Mouse (Mus musculus) kidney, postnatal 14 days (tissue): ENCODE measurements at regions not wholly inside any gene's neighbourhood (a gene's known extent, or its start where the extent isn't known, plus 50 kb on each side); places are given as distances from the start of the nearest gene placed in this dataset.

Experiments
- DNase-seq: peaks from one replicate; pipeline ENCODE4 v3.0.0; 2022; ENCODE audit warnings: mixed read lengths

DNA sequence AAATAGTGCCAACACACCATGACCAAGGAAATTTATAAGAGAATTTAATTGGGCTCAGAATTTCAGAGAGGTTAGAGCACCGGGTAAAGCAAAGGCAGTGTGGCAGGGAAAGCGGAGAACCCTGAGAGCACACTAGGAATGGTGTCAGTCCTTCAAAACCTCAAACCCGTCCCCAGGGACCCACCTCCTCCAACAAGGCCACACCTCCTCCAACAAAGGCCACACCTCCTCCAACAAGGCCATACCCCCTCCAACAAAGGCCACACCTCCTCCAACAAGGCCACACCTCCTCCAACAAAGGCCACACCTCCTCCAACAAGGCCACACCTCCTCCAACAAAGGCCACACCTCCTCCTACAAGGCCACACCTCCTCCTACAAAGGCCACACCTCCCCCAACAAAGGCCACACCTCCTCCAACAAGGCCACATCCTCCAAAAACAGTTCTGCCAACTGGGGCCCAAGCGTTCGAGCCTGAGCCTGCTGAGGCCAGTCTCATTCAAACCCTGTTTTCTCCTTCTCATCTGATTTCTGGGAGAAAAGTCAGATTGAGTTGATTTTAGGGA lies 109.8 kb upstream of the Zfp217 start:
- DNase-seq: no peak

DNA sequence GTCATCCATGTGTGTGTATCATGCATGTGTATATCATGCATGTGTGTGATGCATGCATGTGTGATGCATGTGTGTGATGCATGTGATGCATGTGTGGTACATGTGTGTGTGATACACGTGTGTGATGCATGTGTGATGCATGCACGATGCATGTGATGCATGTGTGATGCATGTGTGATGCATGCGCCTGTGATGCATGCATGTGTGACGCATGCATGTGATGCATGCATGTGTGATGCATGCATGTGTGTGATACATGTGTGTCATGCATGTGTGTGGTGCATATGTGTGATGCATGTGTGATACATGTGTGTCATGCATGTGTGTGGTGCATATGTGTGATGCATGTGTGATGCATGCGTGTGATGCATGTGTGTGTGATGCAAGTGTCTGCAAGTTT lies 108.1 kb upstream of the Zfp217 start:
- no peak for DNase-seq

DNA sequence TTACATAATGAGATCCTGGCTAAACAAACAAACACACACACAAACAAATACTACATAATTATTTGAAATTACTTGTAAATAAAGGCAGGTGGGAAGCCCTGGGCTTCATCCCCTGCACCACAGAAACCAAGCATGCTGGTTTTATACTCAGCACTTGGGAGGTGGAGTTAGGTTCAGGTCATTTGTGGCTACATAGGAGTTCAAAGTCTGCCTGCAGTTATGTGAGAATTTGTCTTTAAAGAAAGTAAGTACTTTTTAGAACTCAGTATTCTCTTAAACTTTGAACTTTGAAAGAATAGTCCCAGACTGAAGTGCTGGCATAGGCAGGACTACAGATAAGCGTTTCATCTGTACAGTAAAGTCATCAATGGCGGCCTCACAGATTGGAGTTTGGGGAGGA lies 107.6 kb upstream of the Zfp217 start:
- DNase-seq: no peak

DNA sequence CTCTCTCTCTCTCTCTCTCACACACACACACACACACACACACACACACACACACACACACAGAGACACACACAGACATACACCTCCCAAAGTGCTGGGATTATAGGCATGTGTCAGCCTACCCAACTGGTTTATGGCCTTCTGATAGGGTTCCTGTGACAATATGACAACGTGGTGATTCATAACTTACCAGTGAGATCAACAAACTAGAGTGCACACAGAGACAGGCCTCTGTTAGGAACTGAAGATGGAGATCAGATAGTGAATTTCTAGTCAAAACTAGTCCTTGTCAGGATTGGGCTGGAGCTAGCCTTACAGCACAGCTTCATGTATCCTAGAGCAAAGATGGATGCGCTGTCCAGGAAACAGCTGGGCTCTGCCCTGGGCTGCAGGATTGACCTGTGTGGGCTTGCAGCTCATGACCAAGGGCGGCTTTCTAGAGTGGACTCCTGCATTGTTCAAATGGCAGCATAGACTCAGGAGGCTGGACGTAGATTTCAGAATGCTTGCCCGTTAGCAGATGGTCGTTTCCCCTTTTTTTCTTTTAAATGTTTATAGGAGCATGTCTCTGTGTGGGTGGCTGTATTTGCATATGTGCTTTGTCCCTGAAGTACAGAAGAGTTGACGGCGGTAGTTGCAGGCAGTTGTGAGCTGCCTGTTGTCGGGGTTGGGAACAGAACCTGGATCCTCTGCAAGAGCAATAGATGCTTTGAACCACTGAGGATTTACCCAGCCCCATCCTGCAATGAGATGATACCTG lies 106.0 kb upstream of the Zfp217 start:
- peak; percentile 28 for DNase-seq

DNA sequence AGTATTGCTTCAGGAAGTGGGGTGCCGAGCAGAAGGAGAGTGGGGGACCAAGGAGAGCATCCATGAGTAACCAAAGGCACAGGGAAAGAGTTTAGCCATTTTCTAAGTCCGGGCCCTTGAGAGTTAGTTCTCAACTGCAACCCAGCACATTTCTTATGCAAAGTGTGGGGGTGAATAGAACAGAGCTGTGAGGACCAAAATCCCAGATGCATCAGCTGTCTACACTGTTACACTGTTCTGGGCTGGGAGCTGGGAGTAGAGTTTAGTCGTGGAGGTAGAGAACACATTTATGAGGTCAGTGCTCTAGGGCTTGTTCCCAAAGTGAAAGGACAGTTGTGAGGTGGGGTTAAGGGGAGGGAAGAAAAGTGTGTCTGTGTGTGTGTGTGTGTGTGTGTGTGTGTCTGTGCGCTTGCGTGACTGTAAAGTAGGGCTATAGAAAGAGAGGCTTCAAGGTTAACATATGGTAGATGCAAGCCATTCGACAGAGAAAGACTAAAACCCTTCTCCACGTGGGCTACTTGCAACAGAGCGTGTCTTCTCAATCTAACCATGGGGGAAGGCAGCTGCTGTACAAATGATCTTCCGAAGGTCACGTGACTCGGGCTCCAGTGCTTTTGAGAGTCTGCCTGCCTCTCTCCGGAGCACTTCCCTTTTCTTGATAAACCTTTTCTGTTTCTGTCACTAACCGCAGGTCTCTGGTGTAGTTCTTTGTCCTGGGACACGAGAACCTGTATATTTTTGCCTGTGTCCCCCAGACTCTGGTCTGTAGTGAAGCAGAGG lies 104.5 kb upstream of the Zfp217 start:
- peak; percentile 26 for DNase-seq

DNA sequence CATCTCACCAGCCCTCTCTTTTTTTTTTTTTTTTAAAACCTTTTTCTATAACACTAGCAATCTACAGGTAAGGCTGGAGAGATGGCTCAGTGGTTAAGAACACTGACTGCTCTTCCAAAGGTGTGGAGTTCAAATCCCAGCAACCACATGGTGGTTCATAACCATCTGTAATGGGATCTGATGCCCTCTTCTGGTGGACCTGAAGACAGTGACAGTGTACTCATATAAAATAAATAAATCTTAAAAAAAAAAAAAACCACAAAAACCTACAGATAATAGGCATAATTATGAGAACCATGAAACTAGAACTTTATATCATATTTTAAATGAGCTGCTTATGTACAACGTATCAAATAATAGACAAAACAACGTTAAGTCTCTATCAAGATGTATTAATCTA lies 102.8 kb upstream of the Zfp217 start:
- no peak for DNase-seq

DNA sequence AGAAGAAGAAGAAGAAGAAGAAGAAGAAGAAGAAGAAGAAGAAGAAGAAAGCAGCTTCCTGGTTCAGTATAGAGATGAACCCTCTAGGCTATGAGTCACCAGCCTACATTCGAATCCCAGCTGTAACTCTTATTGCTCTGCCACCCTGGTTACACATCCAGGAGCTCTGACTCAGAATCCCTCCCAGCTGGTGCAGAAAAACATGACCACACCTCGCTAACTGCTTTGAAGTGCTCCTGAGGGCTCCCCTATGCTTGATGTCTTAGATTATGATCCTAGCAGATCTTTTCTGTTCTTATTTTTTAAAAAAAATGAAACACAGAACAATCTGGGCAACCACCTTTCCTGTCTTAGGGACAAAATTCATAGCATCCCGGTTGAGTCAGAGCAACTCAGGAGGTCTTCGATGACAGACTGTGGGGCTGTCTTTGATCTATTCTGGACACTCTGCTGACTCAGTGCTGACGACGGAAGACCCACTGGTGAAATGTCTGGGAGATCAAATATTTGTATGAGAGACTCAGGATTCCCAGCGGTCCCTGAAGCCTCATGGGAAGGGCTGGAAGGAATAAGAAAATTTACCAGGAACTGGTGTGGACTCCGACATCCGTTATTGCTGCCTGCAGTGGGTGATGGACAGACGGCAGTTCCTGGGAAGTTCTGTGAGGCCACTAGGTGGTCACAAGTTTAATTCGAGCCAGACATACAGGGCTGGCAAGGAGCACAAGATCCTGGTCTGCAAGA lies 100.0 kb upstream of the Zfp217 start:
- no peak for DNase-seq

DNA sequence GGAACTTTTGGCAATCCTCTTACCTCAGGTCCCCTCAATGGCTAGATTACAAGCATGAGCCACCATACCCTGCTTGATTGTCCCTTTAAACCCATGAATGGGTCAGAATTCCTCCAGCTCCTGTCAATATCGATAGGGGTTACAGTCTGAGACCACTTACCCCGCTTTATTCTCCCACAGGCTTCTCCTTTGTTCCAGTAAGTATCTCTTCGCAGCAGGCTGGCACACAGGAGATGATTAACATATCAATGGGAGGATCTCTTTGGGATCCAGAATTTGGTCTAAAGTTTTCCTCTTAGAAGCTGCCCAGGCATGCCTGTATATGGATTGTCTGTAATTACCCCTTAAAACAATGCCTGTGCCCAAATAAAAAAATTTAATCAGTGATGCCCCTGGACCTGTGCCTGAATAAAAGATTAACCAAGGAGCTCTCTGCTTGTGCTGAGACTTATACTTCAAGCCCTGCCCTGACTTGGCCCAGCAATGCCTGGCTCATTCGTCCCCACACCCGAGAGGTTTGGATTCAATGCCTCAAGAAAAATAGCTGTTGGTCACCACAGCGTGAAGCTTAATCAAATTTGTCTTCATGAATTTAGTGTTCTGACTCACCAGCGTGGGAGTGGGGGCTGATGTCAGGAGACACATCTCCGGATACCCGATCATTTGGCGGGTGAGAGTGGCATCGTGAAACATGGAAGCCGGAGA lies 97.9 kb upstream of the Zfp217 start:
- no peak for DNase-seq

DNA sequence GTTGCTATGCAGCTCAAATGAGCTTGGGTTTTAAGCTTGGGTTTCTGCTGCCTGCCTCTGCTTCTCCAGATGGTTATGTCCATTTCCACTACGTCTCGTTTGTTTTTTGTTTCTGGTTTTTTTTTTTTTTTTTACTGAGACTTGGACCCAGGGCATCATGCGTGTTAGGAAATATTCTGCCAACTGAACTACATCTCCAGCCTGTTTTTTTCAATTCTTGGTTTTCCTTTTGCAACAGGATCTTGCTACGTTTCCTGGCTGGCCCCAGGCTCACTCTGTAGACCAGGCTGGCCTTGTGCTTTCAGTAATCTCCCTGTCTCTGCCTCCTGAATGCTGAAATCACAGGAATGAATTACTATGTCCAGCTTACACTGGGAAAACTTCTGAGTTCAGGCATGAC lies 96.2 kb upstream of the Zfp217 start:
- no peak for DNase-seq

DNA sequence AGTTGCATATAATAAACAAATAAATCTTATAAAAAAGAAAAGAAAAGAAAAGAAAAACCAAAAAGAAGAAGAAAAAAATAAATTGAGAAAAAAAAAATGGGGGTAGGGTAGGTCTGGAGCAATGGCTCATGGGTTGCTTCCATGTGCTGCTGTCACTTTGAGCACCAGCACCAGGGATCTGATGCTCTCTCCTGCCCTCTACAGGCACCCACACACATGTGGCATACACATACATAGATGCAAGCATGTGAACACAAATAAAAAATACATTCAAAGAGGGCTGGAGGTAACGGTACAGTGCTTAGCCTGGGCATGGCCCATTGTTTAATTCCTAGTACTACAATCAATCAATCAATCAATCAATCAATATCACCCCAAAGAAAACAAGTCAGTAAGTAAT lies 90.1 kb upstream of the Zfp217 start:
- DNase-seq: no peak

DNA sequence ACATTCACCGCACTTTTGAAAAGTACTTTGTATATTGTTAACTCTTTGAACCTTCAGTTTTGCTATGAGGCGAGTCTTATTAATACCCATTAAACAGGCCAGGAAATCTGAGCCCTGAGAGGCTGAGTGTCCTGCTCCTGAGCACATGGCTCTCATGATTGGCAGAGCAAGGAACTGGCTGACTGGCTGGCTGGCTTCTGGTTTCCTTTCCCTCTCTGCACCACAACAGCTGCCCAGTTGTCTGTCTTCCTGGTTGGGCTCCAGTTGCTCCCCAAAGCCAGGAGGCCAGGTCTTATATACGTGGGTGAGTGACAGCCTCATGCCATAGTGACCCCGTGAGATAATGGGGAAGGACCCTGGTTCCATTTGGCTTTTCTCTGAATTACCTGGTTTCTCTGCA lies 85.5 kb upstream of the Zfp217 start:
- no peak for DNase-seq

DNA sequence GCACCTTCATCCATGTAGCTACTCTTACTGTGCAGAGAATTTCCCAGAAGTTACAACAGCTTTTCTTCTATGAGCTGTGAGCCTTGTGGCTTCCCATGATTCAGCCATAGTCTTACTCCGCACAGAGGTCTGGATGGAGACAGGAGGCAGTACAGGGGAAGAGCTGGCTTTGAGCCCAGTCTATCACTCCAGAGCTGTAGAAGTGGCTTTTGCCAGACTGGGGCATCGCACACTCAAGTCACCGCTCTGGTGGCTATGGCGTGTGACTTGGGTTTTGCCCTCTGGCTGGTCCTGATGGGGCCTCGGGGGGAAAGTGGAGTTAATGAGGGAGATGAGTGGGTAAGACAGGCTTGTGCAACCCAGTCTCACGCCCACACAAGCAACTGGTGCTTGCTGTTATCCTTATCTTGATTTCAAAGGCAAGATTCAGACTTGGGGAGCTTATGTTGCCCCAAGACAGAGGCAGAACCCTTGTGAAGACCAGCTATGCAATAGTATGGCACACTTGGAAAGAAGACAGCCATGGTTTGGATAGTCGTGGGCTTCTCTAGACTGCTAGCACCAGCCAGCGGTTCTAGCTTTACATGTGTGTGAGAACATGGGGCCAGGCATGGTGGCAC lies 81.7 kb upstream of the Zfp217 start:
- DNase-seq: no peak

DNA sequence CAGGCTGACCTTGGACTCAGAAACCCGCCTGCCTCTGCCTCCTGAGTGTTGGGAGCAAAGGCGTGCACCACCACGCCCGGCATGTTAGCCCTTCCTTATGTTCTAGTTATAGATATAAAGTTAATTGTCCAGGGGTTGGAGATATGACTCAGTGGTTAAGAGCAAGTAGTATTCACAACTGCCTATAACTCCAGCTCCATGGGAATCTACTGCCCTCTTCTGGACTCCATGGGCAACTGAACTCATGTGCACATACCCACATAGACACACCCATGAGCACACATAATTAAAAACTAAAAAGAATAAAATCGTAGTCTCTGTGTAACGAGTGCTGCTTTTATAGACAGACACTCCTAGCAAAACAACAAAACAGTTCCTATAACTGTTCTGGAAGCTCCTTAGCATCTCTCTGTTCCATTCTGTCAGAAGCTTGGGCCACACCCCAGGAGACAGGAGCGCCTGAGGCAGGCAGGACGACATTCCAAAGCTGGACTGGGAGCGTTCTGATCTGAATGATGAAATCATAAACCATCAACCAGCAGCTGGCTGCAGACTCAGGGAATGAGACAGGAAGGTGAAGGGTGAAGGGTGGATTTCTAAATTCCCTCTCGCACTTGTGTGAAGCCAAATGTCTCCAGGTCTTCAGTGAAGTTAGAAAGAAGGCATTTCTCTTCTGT lies 80.6 kb upstream of the Zfp217 start:
- no peak for DNase-seq

DNA sequence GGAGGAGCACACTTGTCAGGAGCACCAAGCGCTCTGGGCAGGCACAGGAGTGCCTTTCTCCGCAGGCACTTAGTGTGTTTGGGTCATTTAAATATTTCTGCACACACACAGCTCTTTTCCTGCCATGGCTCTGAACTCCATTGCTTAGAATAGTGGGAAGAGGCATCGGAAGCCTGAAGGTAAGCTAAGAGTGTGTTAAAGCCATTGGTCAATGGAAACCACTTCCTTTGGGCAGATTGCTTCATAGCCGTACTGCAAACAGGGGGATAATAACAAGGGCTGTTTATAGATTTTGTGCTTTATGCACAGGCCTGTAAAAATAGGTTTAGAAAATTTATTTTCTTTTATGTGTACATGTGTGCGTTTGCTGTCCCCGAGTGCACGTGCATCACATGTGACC lies 76.0 kb upstream of the Zfp217 start:
- DNase-seq: no peak

DNA sequence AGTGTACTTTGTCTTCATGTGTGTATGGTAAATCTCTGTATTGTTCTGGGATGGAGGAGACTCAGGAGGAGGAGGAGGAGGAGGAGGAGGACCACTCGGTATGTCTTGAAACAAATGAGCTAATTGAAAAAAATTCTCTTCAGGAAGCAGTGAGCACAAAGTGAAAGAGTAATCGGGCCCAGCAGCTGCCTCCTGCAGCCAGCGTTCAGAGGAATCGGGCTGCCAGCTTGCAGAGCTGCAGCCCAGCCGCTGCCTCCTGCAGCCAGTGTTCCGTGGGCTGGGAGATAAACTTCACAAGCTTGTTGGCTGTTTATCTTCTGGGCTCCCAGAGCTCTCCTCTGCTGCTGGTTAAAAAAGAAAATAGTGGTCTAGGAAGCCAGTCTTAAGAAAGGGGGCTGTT lies 74.9 kb upstream of the Zfp217 start:
- DNase-seq: no peak

DNA sequence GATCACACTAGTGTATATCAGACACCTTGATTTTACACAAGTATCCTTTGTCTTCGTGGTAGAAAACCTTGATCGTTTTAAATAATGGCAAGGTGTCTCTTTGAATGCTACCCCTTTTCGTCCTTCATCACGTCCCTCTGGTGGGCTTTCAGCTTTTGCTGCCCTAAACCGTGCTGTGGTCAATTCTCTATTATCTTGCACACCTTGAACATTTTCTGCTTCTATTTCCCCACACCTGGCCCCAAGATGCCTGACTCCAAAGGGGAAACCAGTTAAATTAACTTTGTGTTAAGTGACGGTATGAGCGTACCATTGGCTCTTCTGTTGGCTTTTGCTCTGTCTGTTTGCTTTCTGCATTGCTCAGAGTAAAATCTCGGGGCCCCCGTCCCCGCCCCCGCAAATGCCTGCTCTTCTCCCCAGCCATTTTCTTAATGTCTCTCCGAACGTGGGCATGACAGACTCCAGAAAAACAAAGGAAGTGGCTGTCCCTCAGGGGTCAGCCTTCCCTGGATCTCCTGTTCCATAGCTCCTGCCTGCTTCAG lies 74.2 kb upstream of the Zfp217 start:
- DNase-seq: no peak

DNA sequence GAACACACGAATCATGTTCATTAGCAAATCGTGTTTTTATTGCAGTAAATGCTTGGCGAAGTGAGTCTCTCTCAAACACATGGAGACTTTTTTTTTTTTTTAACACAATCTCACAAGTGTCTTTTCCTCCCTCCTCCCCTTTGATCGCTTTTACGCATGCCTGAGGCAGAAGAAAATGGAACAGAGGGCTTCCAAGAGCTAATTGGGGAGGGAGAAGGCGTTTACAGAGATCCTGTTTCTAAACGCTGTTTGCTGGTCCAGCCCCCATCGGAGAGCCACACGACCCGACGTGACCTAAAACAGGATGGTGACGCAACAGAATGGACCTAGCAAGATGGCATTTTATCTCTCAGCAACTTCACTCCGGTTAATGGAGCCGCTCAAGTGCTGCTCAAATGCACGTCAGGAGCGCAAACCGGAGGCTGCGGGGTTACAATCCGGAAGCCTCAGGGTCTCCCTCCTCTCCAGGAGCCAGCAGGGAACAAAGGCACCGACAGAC lies 73.0 kb upstream of the Zfp217 start:
- peak; percentile 54 for DNase-seq

DNA sequence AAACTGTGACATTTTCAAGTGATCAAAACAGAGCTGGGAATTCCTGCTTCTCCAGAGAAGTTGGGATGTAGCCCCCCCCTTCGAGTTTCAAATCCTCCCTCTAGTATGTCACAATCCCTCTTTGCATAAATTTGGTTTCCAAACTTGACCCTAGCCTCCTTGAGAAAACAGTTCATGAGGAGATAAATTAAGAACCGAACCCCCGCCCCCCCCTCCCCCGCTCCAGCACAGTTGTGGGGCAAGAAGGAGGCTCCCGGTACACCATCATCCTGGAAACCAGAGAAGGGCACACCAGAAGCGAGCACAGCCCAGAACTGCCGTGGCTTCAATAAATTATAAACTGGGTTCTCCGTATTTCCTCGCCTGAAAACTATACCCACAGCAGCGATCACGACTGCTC lies 72.5 kb upstream of the Zfp217 start:
- DNase-seq: no peak

DNA sequence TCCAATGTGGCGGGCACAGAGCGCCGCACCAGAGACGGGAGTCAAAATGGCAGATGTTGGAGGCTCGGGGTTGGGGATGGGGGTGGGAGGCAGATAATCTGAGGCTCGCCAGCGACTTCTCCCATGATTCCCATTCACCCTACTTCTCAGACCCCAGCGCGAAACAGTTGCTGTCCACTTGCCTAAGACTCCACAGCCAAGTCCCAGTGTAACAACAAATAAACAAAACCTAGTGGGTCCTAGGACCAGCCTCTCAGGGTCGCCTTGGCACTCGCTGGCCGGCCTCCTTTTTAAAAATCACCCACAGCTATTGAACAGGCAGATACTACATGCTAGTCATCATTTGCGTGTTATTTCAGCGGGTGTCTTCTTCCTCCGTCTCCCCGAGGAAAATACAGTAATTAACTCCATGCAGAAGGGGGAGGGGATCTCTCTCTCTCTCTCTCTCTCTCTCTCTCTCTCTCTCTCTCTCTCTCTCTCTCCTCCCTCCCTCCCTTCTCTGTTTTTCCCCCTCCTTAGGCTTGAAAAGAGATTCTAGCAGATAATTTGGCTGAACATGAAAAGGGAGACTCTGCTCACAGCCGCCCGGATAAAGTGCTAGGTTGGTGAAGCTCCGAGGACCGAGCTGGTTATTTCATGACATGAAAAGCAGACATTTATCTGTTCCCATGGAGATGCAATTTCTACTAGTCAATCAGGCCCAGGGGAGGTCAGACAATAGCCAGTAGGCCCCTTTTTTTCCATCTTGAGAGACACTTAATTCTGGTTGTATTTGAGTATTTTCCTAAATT lies 71.9 kb upstream of the Zfp217 start:
- DNase-seq: no peak

DNA sequence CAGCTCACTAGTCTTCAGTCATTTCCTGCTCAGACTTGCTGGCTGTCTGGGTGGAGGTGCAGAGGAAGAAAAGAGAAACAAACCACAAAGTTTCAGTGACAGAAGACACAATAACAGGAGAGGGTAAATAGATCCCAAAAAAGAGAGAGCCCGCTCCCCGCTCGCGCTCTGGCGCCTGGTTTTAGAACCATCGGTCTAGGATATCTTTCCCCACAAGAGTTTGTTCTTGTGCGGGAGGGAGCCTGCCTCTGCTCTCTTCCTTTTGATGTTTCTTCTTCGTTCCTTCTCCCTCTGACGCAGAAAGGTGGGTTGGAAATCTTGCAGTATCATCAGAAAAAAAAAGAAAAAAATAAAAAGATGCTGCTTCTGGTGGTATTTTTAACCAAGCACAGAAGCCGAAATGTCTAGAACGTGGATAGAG lies 71.3 kb upstream of the Zfp217 start:
- no peak for DNase-seq
